Mouse (Mus musculus): Measurements from ENCODE around the gene Dlgap1.

Dlgap1 gene

DNA sequence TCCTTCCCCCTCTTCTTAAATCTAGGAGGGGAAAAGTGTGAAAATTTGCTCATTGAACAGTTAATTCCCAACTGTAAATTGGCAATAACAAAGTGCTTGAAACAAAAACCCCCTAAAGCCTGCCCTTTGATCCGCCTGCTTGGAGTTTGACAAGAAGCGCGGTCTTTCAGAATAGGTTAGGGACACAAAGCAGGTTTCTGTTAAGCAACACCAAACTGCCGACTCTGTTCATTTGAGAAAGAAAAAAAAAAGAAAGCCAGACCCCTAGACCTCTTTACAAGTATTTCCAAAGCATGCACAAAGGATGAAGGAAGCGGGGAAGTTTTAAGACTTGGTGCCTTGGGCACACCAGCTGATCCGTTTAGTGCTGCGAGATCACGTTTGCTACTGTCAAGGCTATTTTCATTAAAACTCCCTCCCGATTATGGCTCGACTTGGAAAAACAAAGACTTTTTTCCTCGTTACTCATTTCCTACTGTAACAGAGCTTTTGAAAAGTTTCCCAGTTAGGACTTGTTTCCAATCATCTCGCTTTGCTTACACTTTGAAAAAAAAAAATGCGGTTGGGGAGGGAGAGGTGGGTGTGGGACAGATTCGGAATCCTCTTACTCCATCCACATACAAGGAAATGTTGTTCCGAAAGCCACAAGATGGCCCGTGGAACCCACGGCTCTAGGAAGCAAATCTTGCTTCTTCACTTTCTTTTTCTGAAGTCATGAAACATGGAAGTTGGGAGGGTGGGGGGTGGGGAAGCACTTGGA, 879.1 kb downstream of the Dlgap1 start:
- DNase-seq, result no peak

DNA sequence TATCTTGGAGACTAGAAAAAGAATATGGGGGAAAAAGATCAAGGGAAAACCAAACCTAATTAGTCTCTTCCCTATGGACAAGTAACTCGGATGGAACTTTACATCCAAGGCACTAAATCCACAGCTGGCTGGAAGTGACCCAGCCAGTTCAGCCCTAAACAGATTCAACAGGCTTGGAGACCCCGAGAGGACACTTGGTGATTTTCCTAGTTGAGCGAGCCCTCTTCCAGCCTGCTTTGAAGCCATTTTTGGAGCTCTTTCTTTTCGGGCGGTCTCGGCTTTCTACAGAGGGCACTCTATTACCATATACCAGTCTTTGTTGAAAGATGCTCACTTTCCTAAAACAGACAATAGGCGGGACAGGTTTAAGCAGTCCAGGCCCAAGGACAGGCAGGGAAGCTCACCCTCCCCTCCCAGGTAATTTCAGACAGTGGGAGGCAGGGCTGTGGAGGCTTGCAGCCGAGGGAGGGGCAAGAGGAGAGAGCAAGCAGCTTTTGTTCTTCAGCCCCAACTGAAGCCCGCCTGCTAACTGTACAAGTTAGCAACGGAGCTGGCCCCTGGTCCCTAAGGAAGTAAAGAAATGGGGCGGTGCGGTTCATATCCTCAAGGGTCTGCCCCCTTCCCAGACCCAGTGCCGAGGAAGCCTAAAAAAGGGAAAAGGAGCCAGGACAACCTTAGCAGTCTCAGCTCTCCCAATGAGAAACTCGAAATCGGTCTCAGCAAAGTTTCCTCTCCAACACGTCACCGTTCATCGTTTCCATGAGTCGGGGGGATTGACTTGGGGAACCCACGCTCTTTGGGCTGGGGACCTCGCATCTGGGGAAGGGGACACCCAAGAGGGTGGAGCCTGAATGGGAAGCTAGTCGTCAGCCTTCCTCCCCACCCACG, 879.9 kb downstream of the Dlgap1 start:
- DNase-seq, result no peak

DNA sequence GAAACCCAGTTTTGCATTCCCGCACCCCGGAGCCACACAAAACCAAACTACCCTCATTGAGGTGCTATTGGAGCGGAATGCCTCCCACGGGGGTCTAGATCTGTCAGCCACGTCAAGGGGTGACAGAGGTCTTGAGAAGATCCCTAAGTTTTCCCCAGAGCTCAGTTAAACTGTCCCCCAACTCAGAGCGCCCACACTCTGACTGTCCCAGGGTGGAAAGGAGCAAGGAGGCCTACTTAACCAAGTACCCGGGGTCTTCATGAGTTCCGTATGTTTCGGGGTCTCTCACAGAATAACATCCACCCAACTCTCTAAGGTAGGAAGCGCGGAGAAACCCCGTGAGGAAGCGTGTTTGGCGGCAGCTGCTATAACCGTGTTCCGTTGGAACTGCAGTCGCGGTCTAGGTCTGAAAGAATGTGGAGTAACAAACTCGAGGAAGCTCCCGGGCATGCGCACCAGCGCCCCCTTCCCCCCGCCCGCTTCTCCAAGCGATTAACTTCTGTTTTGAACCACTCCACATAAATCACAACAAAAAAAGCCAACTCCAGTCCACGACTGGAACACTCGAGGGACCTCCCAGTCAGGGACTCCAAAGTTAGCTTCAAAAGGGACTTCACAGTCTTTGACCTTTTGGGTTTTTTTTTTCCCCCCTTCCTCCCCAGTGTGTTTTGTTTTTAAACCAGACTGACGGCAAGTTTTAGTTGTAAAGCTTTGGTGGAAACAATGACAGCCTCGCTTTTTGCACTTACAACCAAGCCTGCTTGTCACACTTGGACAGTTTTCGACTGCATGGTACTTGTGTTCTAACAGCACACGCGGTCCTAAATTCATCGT, 880.7 kb downstream of the Dlgap1 start:
- peak in 1 of 2 experiments; percentile 43 for DNase-seq

DNA sequence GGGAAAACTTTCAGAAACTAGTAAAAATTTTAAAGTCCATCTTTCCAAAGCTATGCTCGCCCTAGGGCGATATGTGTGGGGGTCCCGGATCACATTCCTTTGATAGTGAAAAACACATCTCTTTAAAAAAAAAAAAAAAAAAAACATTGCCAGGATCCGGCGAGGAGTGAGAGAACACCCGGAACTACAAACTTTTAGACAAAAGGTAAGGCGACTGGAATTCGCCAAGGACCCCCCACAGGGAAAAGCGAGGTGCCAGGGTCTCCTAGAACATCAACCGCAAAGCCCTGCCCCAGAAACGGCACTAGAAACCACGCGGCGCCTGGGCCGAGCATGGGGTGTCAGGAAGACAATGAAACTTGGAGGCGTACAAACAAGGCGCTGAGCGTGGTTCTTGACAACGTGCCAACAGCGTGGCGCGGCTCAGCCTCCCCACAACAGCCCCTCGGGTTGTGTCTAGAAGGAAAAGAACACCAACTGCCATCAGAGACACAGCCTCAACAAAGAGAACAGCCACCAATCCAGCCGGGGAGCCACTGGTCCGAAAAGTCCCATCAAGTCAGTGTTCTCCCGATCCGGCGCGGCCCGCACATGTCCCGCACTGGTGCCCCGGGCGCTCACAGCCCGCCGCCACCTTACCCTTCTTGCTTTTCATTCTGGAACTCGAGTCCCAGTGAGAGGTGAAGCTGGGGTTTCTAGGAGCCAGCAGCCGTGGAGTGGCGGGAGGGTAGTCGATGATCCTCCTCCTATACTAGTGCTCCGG, 881.5 kb downstream of the Dlgap1 start:
- DNase-seq, result peak in 1 of 2 experiments; percentile 53

DNA sequence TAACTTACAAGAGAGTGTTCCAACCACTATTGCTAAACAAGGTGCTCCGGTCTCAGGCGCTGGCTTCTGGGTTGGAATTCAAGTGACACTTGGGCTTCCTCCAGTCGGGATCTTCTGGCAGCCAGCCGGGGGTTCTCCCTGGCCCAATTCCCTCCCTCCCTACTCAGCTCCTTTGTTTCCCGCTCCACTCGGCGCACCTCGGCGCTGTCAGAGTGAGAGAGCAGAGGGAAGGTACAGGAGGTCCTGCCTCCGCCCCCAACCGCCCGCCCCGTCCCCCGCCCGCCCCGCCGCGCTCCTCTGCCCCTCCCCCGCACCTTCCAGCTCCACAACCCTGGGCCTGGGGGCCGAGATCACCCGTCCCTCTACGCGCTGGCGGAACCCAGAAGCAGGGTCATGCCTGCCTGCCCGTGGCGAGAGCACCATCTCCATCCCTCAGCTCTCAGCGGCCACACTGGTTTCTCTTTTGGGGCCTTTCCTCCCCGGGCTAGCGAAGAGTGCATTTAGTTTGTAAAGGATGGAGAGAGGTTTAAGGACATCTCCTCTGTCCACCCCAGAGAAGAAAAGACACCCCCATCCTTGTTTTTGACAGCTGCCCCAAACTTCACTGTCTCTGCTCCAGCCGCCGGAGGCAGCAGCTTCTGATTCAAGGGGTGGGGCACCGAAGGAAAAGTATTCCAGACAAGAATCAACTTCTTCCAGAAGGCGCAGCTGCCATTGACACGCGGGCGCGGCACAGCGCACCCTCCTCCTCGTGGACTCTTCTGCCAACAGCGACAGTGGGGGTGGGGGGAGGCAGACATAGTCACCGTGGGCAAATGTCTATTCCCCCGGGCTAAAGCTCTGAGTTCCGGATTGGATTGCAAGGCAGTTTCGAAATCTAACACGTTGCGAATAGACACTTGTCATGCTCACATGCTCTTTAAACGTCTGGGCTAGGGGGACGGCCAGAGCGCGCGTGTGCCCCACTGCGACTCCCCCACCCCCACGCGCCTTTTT, 882.4 kb downstream of the Dlgap1 start:
- DNase-seq, result peak in 1 of 2 experiments; percentile 37

DNA sequence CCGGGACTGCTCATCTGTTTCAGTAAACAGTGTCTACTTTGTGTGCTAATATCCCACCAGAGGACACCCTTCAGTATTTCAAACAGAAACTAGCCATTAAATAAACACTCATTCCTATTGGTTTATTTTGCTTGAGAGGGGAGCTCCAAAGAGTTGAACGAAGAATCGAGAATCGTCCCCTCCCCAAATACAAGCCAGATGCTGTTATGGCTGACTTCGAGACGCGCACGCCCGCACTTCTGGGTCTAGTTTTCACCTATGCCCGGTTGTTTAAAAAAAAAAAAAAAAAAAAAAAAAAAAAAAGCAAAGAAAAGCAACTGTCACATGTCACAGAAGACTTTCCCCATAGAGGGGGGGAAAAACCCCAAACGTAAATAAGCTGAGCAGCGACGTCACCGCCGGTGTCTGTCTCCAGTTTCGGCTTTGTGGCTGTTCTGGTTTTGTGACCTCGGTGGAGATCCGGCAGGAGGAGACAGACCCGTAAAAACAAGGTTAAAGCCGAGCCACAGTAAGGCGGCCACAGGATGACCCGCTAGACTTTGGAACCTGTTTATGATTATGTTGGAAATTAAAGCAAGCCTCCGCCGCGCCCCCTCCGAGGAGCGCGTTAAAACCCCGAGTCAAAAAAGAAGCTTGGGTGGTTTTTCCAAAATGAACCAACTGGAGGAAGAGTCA, 883.3 kb downstream of the Dlgap1 start:
- DNase-seq, result no peak

DNA sequence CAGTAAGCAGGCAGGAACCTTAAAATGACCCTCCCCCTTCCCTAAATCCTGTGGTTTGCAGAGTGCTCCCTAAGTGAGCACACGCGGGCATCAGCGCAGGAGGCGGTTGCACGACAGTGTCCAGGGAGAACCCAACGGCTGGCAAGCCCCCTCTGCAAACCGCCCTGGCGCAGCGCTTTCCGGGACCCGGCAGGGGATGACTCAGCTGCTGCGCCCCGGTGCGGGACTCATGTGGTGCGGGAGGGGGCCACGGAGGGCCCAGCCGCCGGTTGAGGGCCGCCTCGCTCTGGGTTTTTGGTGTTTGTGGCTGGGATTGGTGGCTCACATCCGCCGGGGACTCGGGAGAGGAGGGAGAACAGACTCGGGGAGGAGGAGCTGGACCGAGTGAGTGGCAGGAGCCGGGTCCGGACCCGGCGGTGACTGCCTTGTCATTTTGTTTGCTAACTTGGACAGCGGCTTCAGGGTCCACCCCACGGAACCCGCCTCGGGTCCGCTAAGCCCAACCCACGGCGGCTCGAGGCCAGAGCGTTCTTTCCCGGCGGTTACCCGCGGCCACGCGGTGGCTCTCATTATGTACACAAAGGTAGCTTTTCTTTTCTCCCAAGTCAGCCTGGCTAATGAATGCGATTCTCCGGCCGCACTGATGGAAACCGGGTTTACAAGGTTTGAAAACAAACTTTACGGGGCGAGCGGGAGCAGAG, 884.0 kb downstream of the Dlgap1 start:
- peak; percentile 42 to 52 for DNase-seq

DNA sequence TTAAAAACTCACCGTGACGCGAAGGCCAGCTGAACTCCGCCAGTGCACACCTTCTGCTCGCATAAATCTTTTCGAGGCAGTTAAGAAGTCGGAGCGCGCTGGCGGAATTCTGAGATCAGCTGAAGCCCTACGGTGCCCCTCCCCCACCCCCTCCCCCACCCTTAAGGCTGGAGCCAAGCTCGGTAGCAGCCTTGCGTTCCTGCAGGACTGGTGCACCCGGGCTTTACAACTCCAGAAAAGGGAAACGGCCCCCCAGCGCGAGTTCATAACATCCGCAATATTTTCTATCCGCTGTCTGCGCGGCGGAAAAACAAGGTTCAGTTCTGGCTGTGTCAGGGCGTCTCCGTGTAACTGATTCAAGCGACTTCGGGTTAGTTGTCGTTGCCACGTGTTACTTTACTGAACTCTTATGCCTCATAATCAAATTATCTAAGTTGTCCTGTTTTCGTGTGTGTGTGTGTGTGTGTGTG, 884.6 kb downstream of the Dlgap1 start, which contains the start of gene Tgif1:
TSS of gene Tgif1 (minus strand) at position 111 of the 470 bp plus-strand sequence.
- no peak for DNase-seq

DNA sequence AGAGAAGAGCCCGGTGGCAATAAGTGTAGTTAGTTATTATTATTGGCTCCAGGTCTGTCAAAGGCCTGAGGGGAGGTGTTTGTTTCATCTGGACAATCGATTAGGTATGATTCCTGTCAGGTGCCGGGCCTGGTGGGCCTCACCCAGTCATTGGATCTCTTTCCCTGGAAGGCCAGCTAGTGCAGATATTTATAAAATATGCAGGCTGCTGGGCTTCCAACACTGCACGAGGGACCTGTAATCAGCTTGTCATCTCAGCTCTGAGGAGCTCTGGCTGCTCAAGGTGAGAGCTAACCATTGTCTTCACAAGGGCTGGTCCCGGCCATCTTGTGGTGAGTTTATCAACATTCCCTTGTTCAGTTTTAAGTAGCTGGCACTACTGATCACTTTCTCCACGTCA, 885.1 kb downstream of the Dlgap1 start:
- DNase-seq, result no peak

DNA sequence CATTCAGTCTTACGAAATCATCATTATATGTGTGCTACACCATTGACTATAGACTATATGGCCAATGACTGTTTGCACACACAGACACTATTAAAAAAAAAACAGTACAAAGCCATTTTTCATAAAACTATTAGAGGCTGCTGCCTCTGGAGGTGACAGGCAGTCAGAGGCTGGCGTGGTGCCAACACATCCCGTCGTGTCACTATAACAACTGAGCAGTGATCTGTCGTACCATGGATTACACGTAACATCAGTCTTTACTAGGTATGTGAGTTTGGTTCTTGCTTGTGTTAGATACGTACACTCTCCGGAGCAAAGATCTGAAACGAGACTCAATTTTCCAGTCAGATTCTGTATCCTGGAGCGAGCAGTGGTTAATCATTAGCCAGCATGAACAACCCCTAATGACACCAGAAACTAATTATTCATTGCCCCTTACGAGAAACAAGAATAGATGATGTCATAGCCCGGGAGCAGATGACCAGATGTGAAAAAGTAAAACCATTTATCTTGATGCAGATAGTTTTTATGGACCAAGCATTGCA, 888.1 kb downstream of the Dlgap1 start:
- DNase-seq, result no peak

DNA sequence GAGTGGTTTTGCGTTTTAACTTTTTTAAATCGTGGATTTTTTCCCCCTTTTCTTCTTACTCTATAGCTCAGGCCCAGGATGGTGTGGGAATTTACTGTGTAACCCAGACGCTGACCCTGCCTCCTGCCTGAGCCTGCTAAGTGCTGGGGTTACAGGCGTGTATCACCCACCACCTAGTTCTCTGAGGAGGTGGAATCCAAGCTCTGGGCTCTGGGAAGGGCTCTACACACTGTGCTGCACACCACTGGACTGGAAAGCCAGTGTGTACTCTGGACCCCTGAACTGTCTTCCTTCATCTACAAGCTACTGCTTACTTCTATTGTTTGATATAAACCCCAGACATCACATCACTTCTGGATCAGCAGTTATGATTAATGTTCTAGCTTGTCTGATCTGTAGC, 889.9 kb downstream of the Dlgap1 start:
- DNase-seq, result no peak

DNA sequence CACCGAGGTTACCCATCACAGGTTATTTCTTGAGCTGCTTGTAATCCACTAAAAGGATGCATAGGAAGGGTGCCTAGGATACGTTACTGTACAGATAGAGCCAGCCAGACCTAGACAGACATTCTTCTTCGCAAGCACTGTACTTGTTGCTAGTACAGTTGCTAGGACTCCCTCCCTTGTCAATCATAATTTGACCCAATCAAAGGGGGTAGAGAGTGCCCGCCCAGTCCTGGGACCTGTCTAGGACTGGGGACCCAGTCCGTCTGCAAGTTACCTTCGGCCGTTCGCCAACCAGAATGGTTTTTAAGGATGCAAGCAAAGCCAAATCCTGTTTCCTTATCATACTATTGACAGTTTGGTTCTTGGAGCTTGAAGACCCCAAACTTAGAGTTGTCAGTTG, 895.2 kb downstream of the Dlgap1 start:
- DNase-seq, result no peak

DNA sequence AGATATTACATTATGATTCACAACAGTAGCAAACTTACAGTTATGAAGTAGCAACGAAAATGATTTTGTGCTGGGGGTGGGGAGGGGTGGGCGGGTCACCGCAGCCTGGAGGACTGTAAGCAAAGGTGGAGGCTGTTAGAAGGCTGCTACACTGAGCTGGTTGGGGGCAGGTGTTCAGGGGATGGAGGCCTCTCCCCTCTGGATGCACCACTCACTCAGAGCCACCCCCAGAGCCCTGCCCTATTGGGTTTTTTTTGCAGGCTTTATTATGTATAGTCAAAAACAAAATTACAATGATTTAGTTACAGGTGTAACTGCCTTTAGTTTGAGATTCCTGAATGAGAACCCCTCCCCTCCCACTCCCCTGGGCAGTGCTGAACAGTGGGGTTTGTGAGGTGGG, 895.8 kb downstream of the Dlgap1 start:
- DNase-seq, result no peak

DNA sequence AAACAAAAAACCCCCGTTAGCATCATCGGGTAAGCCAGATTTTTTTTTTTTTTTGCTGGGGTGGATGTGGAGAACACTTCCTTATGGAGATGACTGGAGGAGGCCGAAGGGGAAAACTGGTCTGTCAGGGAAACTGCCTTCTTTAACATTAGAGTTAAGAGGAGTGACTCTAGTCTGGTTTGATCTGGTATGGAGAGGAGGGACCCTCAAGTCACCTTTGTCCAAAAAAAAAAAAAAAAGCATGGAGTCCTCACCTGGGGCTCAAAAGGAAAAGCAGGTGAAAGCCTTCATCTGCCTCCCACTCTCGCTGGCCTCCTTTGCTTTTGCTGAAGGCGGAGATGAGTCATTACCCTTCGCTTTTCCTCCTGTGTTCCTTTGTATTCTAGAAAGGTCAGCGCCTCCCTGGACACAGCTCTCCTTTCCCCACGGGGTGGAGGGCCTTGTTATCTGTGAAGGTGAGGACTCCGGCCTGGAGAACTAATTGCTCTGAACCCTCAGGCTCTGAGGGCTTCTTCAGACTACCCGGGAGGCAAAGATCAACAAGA, 896.3 kb downstream of the Dlgap1 start:
- no peak for DNase-seq

DNA sequence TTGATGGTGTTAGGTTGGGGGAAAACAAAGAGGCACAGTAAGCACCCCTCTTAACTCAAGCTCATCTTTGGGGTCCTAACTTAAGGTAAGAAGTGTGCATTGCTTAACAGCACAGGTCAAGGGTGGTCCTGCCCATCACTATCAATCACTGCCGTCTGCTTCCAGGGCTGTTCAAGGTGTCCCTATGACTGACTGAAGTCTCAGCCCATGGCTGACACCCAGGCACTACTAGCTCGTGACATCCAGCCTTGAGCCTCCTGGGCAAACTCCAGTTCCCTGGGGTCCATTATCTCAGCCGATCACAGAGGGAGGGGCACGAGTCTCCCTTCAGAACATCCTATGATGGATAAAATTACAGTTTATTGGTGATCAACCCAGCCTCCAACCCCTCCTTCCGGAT, 897.2 kb downstream of the Dlgap1 start:
- DNase-seq, result no peak

DNA sequence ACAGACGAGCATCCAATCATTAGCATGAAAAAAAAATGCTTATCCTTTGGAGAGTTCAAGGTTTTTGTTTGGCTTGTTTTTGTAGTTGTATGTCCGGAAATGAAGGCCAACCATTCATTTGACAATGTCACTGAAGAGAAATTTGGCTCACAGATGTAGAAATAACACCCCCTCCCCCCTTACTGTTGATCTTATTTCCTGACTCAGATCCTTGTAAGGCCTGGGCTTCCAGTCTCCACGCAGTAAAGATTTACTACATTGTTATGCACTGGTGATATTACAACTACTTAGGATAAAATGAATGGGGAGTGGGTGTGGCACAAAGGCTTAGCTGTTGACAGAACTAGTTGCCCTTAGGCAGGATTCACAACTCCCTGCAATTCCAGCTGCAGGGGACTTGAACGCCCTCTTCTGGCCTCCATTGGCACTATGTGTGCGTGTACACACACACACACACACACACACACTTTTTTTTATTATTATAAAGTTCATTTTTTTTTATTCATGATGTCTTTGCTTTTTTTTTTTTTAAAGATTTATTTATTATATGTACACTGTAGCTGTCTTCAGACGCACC, 897.8 kb downstream of the Dlgap1 start:
- no peak for DNase-seq

DNA sequence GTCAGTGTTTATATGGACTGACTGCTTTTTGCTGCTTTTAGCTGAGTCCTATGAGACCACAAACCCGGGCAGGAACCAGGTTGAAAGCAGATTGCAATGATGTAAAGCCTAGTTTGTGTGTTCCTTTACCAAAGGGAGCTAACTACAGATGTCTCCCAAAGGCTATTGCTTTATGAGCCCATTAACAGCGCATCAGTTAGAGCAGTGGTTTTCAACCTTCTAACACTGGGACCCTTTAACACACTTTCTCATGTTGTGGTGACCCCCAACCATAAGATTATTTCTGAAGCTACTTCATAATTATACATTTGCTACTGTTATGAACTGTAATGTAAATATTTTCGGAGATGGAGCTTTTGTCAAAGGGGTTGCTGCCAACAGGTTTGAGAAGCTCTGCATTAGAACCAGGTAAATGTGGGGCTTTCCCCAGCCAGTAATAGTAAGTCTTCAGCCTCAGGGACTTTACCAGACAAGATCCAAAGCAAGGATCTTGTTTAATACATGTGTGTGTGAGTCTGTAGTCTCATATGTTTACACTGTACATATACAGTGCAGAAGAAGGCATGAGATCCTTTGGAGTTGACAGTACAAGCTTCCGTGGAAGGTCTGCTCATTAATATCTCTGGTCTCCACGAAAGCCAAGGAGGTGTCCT, 899.8 kb downstream of the Dlgap1 start:
- no peak for DNase-seq

DNA sequence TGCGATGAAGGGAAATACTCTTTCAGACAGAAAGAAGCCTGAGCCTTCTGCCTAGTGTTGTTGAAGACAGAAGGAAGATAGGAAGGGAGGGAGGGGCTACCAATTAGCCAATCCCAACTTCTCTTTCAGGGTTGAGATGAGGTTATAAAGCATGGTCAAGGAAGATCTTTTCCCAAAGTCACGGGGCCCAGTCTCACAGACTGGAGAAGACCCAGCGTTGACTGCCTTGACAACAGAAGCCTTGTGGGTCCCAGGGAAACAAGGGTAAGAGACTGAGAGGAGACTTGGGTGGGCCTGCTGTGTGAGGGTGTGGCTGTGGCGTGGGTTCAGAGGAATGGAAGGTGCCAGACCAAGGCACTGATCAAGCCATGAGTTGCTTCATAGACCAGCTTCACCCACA, 901.7 kb downstream of the Dlgap1 start:
- no peak for DNase-seq
